In the genomic region with DNA sequence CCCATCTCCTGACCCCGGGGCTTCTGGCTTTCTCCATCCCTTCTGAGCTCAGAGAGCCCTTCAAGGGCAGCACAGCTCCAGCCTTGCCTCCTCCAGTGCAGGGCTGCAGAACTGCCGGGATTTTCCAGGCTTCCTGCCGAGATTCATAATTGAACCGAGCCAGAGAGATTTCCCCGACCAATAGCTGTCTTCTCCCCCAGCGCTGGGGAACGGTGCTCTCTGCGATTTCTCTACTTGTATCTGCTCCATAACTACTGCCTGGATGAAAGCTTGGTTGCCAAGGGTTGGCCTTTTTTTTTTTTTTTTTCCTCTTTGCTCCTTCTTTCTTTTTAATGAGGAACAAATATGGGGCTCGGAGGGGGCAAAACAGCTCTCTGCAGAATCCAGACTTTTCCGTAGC, we compare ENCODE assay signal across 22 mouse cellular contexts. TPM values are rescaled to one million over a fixed set of nuclear protein-coding genes. Genes with fewer than 3 reads are reported as not detected.
DNase-seq lines count a peak whose midpoint lies in the region; ATAC-seq lines count a peak whose summit lies in the region.
"Had no signal": no experiment of that assay in that cellular context is flagged by ENCODE, and none has a peak within 500 bp of the region (broad histone marks: within the 10 kb centered on the region; RNA-seq: fewer than 3 reads in every experiment).

No protein-coding gene starts in this region.

- 38% methylated on average over 10 of the region's 10 CpGs for WGBS in limb, embryonic 12.5 days
- WGBS in limb, embryonic 10.5 days: 74% methylated on average over 10 of the region's 10 CpGs
- 18% methylated on average over 10 of the region's 10 CpGs for WGBS in forebrain, embryonic 11.5 days
- 13% methylated on average over 10 of the region's 10 CpGs for WGBS in forebrain, embryonic 15.5 days
- 19% methylated on average over 10 of the region's 10 CpGs for WGBS in midbrain, embryonic 15.5 days

- no peaks in the 10 kb centered on the region for H3K27me3 ChIP-seq in limb, embryonic 12.5 days
- 0 out of 2 replicates have a peak, but pooled peaks cover 4% of the 10 kb centered on the region for H3K27me3 ChIP-seq in limb, embryonic 10.5 days (ENCODE audit: low read depth, poor library complexity, severe bottlenecking)
- H3K27me3 ChIP-seq in forebrain, embryonic 11.5 days (ENCODE audit: control insufficient read depth, insufficient read depth, low read length): no peaks in the 10 kb centered on the region
- no peaks in the 10 kb centered on the region for H3K27me3 ChIP-seq in forebrain, embryonic 15.5 days
- H3K27me3 ChIP-seq in midbrain, embryonic 15.5 days (replicated peaks): no peaks in the 10 kb centered on the region
- H3K27me3 ChIP-seq: embryonic facial prominence, embryonic 13.5 days; neural tube, embryonic 12.5 days had no signal

- no peak overlapping the region for H3K4me3 ChIP-seq in limb, embryonic 12.5 days (replicated peaks)
- no peak overlapping the region for H3K4me3 ChIP-seq in limb, embryonic 10.5 days
- H3K4me3 ChIP-seq in forebrain, embryonic 11.5 days (ENCODE audit: low read depth, low read length): no peak overlapping the region
- no peak overlapping the region for H3K4me3 ChIP-seq in forebrain, embryonic 15.5 days
- no peak overlapping the region for H3K4me3 ChIP-seq in midbrain, embryonic 15.5 days
- H3K4me3 ChIP-seq: embryonic facial prominence, embryonic 13.5 days; neural tube, embryonic 12.5 days had no signal

- H3K4me1 ChIP-seq in limb, embryonic 12.5 days (replicated peaks): peaks cover 43% of the 10 kb centered on the region
- peaks cover 18% of the 10 kb centered on the region for H3K4me1 ChIP-seq in limb, embryonic 10.5 days
- H3K4me1 ChIP-seq in forebrain, embryonic 11.5 days (replicated peaks; ENCODE audit: control insufficient read depth, insufficient read depth, low read length): peaks cover 14% of the 10 kb centered on the region
- peaks cover 51% of the 10 kb centered on the region for H3K4me1 ChIP-seq in forebrain, embryonic 15.5 days
- peaks cover 44% of the 10 kb centered on the region for H3K4me1 ChIP-seq in midbrain, embryonic 15.5 days

- no peaks in the 10 kb centered on the region for H3K36me3 ChIP-seq in limb, embryonic 12.5 days
- H3K36me3 ChIP-seq in limb, embryonic 10.5 days: no peaks in the 10 kb centered on the region
- H3K36me3 ChIP-seq in forebrain, embryonic 11.5 days (ENCODE audit: control insufficient read depth, insufficient read depth, low read length): no peaks in the 10 kb centered on the region
- H3K36me3 ChIP-seq in forebrain, embryonic 15.5 days: no peaks in the 10 kb centered on the region
- no peaks in the 10 kb centered on the region for H3K36me3 ChIP-seq in midbrain, embryonic 15.5 days (replicated peaks)
- H3K36me3 ChIP-seq: embryonic facial prominence, embryonic 13.5 days had no signal

- H3K9ac ChIP-seq in limb, embryonic 12.5 days (replicated peaks): no peak overlapping the region
- no peak overlapping the region; the same call in 1 of the 2 replicates for H3K9ac ChIP-seq in forebrain, embryonic 11.5 days (ENCODE audit: low read length)
- H3K9ac ChIP-seq in forebrain, embryonic 15.5 days (replicated peaks): no peak overlapping the region
- H3K9ac ChIP-seq in midbrain, embryonic 15.5 days: no peak overlapping the region
- H3K9ac ChIP-seq: embryonic facial prominence, embryonic 13.5 days; liver, embryonic 14.5 days; neural tube, embryonic 12.5 days had no signal

- peak overlapping the region; percentile 62 for H3K27ac ChIP-seq in limb, embryonic 12.5 days
- H3K27ac ChIP-seq in limb, embryonic 10.5 days: no peak overlapping the region
- peak overlapping the region; percentile 31; the same call in 1 of the 2 replicates for H3K27ac ChIP-seq in forebrain, embryonic 11.5 days (ENCODE audit: low read depth, low read length)
- peak overlapping the region; percentile 59 for H3K27ac ChIP-seq in forebrain, embryonic 15.5 days (replicated peaks)
- H3K27ac ChIP-seq in midbrain, embryonic 15.5 days: peak overlapping the region; percentile 63
- H3K27ac ChIP-seq: embryonic facial prominence, embryonic 13.5 days; liver, embryonic 14.5 days; neural tube, embryonic 12.5 days had no signal

- H3K4me2 ChIP-seq in limb, embryonic 12.5 days: peak overlapping the region; percentile 15; the same call in 1 of the 2 replicates
- H3K4me2 ChIP-seq in forebrain, embryonic 11.5 days (ENCODE audit: low read depth, low read length, severe bottlenecking): no peak overlapping the region
- no peak overlapping the region for H3K4me2 ChIP-seq in forebrain, embryonic 15.5 days (replicated peaks)
- no peak overlapping the region for H3K4me2 ChIP-seq in midbrain, embryonic 15.5 days
- H3K4me2 ChIP-seq: embryonic facial prominence, embryonic 13.5 days; neural tube, embryonic 12.5 days had no signal

- no peak for DNase-seq in limb, embryonic 10.5 days (ENCODE audit: low spot score)
- no peak for DNase-seq in forebrain, embryonic 11.5 days (ENCODE audit: low spot score)
- no peak for DNase-seq in right cerebral cortex, postnatal 36 days (ENCODE audit: low spot score in 2 of 2)
- DNase-seq in kidney, postnatal 14 days: no peak
- no peak for DNase-seq in gastrocnemius, adult 8-10 months (ENCODE audit: low spot score in 2 of 2)
- DNase-seq: adrenal gland, postnatal 36 days; cerebellum, adult 9-10 months; gastrocnemius, postnatal 10 days; kidney, adult 8-10 months; kidney, postnatal 36 days; lung, postnatal 10 days; thymus, postnatal 4 days had no signal

- no peaks in the 10 kb centered on the region for H3K9me3 ChIP-seq in limb, embryonic 12.5 days
- H3K9me3 ChIP-seq in limb, embryonic 10.5 days (replicated peaks): no peaks in the 10 kb centered on the region; the same call in 1 of the 2 replicates
- no peaks in the 10 kb centered on the region for H3K9me3 ChIP-seq in forebrain, embryonic 11.5 days (ENCODE audit: control insufficient read depth, low read length)
- no peaks in the 10 kb centered on the region for H3K9me3 ChIP-seq in forebrain, embryonic 15.5 days
- H3K9me3 ChIP-seq in midbrain, embryonic 15.5 days: no peaks in the 10 kb centered on the region
- H3K9me3 ChIP-seq: embryonic facial prominence, embryonic 13.5 days; neural tube, embryonic 12.5 days had no signal

- ATAC-seq in limb, embryonic 12.5 days (ENCODE audit: insufficient number of reproducible peaks, insufficient read depth, low FRiP score, low TSS enrichment, low read depth): no peak
- no peak for ATAC-seq in forebrain, embryonic 11.5 days (replicated peaks; ENCODE audit: low FRiP score)
- no peak for ATAC-seq in forebrain, embryonic 15.5 days (replicated peaks)
- no peak for ATAC-seq in midbrain, embryonic 15.5 days (replicated peaks)
- ATAC-seq: inflammation-experienced regulatory T-cells, adult 6 months had no signal

RNA-seq across cellular contexts. Expression of a gene that starts 34.4 kb away (rescaled TPM):
- 3.8 and 5.2 TPM in 2 replicates for polyA plus RNA-seq in limb, embryonic 12.5 days (2016; fragmentation: Nextera tagmentation; extraction: Ambion mirVana)
- 0.41 and 1.1 TPM in 2 replicates for polyA plus RNA-seq in limb, embryonic 10.5 days (2016; fragmentation: Nextera tagmentation; extraction: Ambion mirVana)
- 19.1 and 25.1 TPM in 2 replicates for polyA plus RNA-seq in forebrain, embryonic 11.5 days (2014; fragmentation: Nextera tagmentation; extraction: Ambion mirVana)
- 37.8 and 40.6 TPM in 2 replicates for polyA plus RNA-seq in forebrain, embryonic 15.5 days (2015; fragmentation: Nextera tagmentation; extraction: Ambion mirVana)
- polyA plus RNA-seq in midbrain, embryonic 15.5 days (2015; fragmentation: Nextera tagmentation; extraction: Ambion mirVana): 61.5 and 68.6 TPM in 2 replicates
- total RNA-seq in gastrocnemius, adult 8-10 months (2022): not detected
- total RNA-seq: heart, adult 8-10 months had no signal
- polyA plus RNA-seq: inflammation-experienced regulatory T-cells, adult 6 months had no signal

RNA-seq across cellular contexts. Expression of a gene that starts 43.7 kb away (rescaled TPM):
- polyA plus RNA-seq in limb, embryonic 12.5 days (2016; fragmentation: Nextera tagmentation; extraction: Ambion mirVana): 3.1 and 3.7 TPM in 2 replicates
- not detected in 2 replicates for polyA plus RNA-seq in limb, embryonic 10.5 days (2016; fragmentation: Nextera tagmentation; extraction: Ambion mirVana)
- polyA plus RNA-seq in forebrain, embryonic 11.5 days (2014; fragmentation: Nextera tagmentation; extraction: Ambion mirVana): 0.21 TPM in 1 of 2 replicates, not detected in the other
- polyA plus RNA-seq in forebrain, embryonic 15.5 days (2015; fragmentation: Nextera tagmentation; extraction: Ambion mirVana): 0.27 and 0.34 TPM in 2 replicates
- 0.22 and 0.23 TPM in 2 replicates for polyA plus RNA-seq in midbrain, embryonic 15.5 days (2015; fragmentation: Nextera tagmentation; extraction: Ambion mirVana)
- 100 to 1,000 TPM; 352 to 401 (median 391) TPM for total RNA-seq in gastrocnemius, adult 8-10 months (2022)
- total RNA-seq: layer of hippocampus, postnatal 25 days; left cerebral cortex, postnatal 36 days had no signal
- polyA plus RNA-seq: inflammation-experienced regulatory T-cells, adult 6 months; liver, embryonic 14.5 days had no signal
